Mouse (Mus musculus) G1E (cell line): Measurements from ENCODE around the gene Itga9.

ENCODE experiments used
- CTCF ChIP-seq: IDR thresholded peaks from 2 replicates; pipeline ENCODE4 v1.5.1; 2012; ENCODE audit warnings: low read depth, low read length, inconsistent platforms, mixed read lengths
- GATA1 ChIP-seq: IDR thresholded peaks from 2 replicates; pipeline ENCODE4 v1.6.1; 2012; ENCODE audit warnings: borderline replicate concordance, low read length, inconsistent platforms, mixed read lengths
- POLR2AphosphoS5 ChIP-seq: IDR thresholded peaks from 2 replicates; pipeline ENCODE4 v1.6.1; 2012; ENCODE audit warnings: low read depth, low read length, inconsistent platforms; ENCODE audit not compliant: insufficient replicate concordance
- TAL1 ChIP-seq: conservative IDR thresholded peaks from 2 replicates; pipeline ENCODE4 v1.6.1; 2012; ENCODE audit warnings: low read depth, low read length, inconsistent platforms, mixed read lengths

DNA sequence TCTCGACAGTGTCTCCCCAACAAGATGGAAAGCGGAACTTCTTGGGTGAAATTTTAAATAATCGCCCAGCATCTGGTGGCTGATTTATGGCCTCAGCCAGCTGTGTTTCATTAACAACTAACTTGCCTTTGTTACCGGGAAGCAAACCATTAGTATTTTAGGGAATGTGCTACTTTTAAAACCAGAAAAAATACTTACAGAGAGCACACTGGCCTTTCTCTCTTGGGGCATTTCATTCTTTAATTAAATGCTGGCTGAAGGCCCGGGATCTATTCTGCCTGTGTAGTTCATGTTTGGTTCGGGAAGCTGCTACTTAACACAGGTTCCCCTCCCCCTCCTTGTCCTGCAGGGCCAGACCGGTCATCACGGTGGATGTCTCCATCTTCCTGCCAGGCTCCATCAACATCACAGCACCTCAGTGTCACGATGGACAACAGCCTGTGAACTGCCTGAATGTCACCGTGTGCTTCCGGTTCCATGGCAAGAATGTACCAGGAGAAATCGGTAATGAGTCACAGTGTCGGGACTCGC is 82.5 kb downstream of the Itga9 start:
- TF ChIP-seq CTCF (no peak), GATA1 (no peak), POLR2AphosphoS5 (no peak), TAL1 (no peak)
